Mouse (Mus musculus) MEL-GATA-1-ER (cell line): Measurements from ENCODE around the gene Lcmt1.

ENCODE experiments used
- DNase-seq: peaks from one replicate; pipeline ENCODE4 v3.0.0-alpha.2; 2012; ENCODE audit warnings: low read depth; ENCODE audit errors: extremely low read depth

Gene Lcmt1

GRCm38 (mm10) chr7:123359101-123359500, 10.5 kb upstream of the Lcmt1 start:
- no peak for DNase-seq

- no peak for DNase-seq
Measured at GRCm38 (mm10) chr7:123360185-123360584, 9.4 kb upstream of the Lcmt1 start.

GRCm38 (mm10) chr7:123361229-123361980, 8.2 kb upstream of the Lcmt1 start:
- no peak for DNase-seq

DNA sequence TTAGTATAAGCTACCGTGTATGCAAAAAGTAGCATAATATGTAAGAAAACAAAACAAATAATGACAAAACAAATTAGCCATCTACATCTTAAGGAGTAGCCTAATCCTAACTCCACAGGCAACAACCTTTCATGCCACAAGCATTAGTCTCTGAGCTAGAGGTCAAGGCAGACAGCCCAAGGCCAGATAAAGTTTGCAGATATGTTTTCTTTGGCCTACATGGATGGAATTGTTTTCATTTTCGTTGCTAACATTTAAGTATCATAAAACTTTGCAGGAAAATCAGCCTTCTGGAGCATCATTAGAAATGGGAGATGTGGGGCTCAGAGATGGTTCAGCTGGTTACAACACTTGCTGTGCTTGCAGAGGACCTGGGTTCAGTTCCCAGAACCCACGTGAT, 6.8 kb upstream of the Lcmt1 start:
- no peak for DNase-seq

GRCm38 (mm10) chr7:123363971-123364370, 5.6 kb upstream of the Lcmt1 start:
- DNase-seq = no peak

DNA sequence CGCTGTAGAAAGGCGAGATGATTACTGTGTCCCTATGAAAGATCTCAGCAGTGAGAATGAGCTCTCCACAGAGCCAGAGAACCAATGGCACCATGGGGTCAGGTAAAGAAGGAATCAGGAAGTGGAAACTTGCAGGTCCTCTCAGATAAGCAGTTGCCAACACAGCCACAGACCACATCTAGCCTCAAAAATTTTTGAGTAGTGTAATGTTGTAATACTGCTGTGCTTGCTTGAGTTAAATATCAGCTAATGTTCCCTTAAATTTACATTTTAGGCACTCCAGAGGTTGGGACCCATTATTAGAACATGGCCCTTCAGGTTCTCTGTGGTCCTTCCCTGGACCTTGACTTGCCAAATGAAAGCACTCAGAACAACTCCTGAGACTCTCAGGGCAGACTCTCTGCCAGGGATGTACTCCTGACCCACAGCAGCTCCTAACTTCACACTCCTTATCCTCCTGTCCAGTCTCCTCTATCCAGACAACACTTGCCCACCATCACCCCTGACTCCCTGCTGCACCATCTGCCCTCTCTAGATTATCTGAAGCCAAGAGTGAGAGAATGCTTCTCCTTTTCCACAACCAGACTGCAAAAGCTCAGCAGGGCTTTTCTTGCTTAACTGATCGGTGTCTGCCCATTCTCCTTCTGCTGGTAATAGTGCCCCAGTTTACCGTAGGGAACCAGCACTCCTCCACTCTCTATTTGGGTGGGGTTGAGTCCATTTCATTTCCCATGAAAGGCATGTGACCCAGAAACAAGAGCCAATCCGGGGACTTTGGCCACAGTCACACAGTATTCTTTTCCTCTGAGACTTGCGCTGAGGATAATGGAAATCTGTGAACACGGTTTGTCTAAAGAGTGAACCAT, 3.5 kb upstream of the Lcmt1 start:
- DNase-seq = peak; percentile 93

DNA sequence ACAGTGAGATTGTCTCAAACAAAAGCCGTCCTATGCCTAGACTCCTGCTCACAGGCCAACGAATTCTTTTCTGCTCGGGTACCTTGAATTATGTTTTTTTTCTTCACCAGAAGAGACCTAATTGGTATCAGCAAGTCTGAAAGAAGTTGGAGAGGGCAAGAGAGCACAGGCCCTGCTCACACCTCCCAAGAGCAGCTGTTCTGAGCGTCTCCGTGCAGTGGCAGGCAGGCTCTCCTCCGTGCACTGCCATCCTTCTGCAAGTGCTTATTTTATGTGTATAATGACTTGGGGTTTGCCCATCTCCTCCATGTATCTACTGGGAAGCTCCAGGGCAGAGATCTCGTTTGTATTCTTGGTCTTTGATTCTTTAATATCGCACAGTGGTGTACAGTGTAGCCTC, 2.8 kb upstream of the Lcmt1 start:
- no peak for DNase-seq

DNA sequence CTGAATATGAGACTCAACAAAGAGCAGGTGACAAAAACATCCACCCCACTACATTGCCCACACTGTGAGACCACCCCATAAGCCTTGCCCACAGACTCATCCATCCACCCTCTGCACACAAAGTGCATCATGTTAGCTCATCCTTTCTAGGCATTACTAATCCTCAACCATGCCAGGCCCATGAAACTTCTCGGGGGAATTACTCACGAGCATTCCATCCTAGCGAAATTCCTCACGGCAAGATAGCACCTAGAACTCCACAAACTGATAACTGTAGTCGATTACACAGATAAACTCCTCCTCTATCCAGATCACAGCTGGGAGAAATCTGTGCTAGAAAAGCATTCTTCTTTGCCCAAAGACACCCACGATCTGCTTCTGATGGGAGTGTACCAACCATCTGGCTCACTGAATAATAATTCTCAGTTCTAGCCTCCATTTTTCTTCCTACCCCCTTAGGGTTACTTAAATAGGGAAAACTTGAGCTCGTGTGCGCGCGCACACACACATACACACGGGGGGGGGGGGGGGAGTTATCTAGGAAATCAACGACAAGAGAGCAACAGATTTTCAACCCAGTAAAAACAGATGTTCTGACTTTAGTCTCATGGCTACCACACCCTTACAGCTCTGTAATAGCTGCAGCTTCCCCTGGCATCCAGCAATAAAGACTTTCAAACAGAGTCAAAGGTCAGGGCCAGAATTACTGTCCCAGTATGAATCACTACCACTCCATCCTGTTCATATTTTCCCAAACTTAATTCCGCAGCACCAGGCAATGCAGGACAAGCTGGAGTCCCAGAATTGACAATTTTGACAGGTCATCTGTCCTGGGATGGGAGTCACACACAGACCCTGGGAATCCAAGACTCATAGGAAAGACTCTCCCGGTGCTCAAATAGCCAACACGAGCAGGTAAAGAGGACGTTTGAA, 2.1 kb upstream of the Lcmt1 start:
- no peak for DNase-seq

DNA sequence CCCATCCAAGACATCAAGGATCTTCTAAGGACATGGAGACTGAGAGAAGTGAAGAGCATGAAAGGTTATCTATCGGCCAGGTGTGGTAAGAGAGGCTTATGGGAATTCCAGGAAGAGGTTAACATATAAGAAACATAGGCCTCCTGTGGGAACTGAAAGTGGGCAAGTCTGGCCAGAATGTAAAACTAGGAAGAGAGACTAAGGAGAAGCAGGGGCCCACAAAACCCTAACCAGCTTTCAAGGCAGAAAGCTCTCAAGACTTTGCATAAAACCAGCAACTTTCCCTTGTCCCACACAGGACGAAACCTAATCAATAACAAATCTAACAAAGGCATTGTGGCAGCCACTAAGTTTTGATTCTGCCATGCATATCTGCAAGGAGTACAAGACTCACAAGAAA, 1.4 kb upstream of the Lcmt1 start:
- no peak for DNase-seq

- peak; percentile 28 for DNase-seq
Measured at GRCm38 (mm10) chr7:123368778-123369746, 522 bp upstream of the Lcmt1 start.

GRCm38 (mm10) chr7:123370700-123371099, 1.1 kb downstream of the Lcmt1 start:
- no peak for DNase-seq

DNA sequence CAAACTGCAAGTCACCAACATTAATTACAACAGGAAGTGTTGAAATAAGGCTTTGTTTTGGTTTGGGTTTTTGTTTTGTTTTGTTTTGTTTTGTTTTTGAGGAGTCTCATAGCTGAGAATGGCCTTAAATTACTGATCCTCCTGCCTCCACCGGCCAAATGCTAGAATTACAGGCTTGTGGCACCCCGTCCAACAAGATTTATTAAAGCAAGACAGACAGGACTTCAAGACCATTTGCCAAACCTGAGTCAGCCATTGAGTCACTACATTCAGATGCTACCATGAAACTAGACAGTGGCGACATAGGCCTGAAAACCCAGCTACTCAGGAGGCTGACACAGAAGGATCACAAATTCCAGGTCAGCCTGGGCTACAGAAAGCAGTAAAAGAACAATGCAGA, 1.9 kb downstream of the Lcmt1 start:
- DNase-seq = no peak

- DNase-seq = peak; percentile 98
Measured at GRCm38 (mm10) chr7:123377443-123378400, 8.1 kb downstream of the Lcmt1 start.

GRCm38 (mm10) chr7:123385693-123386407, 16.3 kb downstream of the Lcmt1 start:
- DNase-seq = no peak

- no peak for DNase-seq
Measured at GRCm38 (mm10) chr7:123389686-123390280, 20.2 kb downstream of the Lcmt1 start.

- DNase-seq = no peak
Measured at GRCm38 (mm10) chr7:123394271-123394670, 24.7 kb downstream of the Lcmt1 start.

DNA sequence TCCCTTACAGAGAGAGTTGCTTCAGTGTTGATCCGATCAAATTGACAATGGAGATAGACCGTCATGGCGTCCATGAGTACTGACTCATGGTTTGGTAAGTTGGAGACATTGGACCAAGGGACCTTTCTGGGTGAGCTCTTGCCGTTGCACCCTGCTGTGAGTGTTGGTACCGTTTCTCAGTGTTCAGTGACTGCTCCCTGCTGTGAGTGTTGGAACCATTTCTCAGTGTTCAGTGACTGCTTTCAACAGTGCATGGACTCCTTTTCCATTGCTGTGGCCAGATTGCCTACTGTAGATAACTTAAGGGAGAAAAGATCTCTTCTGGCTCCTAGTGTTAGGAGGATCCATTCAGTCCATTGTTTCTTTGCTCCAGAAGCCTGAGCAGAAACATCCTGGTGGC, 27.3 kb downstream of the Lcmt1 start:
- no peak for DNase-seq

GRCm38 (mm10) chr7:123397369-123397768, 27.8 kb downstream of the Lcmt1 start:
- DNase-seq = no peak
